Comparison of ENCODE assay signal across 8 mouse cellular contexts in genomic region chr10:74995377-74995776, GRCm38 (mm10). TPM values are rescaled to one million over a fixed set of nuclear protein-coding genes. Genes with fewer than 3 reads are reported as not detected.
DNase-seq lines count a peak whose midpoint lies in the region; ATAC-seq and TF ChIP-seq lines count a peak whose summit lies in the region.

No protein-coding gene starts in this region.

- H3K4me3 ChIP-seq in heart, embryonic 15.5 days, result peak overlapping the region; percentile 27
- 0 out of 2 replicates have a peak overlapping the region, but pooled peaks have one; percentile 10 for H3K4me3 ChIP-seq in cortical plate, adult 2 months (ENCODE audit: insufficient read depth, low read length)
- peak overlapping the region; percentile 25 for H3K4me3 ChIP-seq in limb, embryonic 14.5 days (replicated peaks; ENCODE audit: low read length)
- 0 out of 2 replicates have a peak overlapping the region, but pooled peaks have one; percentile 4 for H3K4me3 ChIP-seq in stomach, embryonic 14.5 days (ENCODE audit: low read depth, low read length)

- no peak for DNase-seq in heart, adult 9 months (ENCODE audit: low spot score in 2 of 2)
- no peak for DNase-seq in limb, embryonic 14.5 days (ENCODE audit: low spot score)
- no peak for DNase-seq in ovary, postnatal 10 days (ENCODE audit: low spot score)
- DNase-seq in kidney, postnatal 25 days, result no peak

- TF ChIP-seq POLR2A in cortical plate, adult 2 months (IDR thresholded peaks at IDR 0.05; ENCODE audit: extremely low read depth, insufficient read depth, low read length), result no peak
- TF ChIP-seq POLR2A in limb, embryonic 14.5 days (IDR thresholded peaks at IDR 0.05; ENCODE audit: borderline replicate concordance, extremely low read depth, insufficient read depth, insufficient read length), result no peak

- peak overlapping the region; percentile 59 for H3K4me2 ChIP-seq in heart, embryonic 15.5 days
- H3K4me2 ChIP-seq in limb, embryonic 14.5 days (replicated peaks; ENCODE audit: low read depth, low read length, severe bottlenecking), result peak overlapping the region; percentile 55
- peak overlapping the region; percentile 42 for H3K4me2 ChIP-seq in stomach, embryonic 14.5 days (replicated peaks; ENCODE audit: low read depth, low read length)

- no peak overlapping the region for H3K9ac ChIP-seq in heart, embryonic 15.5 days
- peak overlapping the region; percentile 43 for H3K9ac ChIP-seq in limb, embryonic 14.5 days (ENCODE audit: low read depth, low read length, severe bottlenecking)
- no peak overlapping the region for H3K9ac ChIP-seq in stomach, embryonic 14.5 days (replicated peaks; ENCODE audit: low read depth, low read length)

- 5% methylated on average over 16 of the region's 17 CpGs for WGBS in heart, embryonic 15.5 days
- WGBS in limb, embryonic 14.5 days, result 3% methylated on average over 17 of the region's 17 CpGs
- 7% methylated on average over 17 of the region's 17 CpGs for WGBS in stomach, embryonic 14.5 days

- no peak for TF ChIP-seq CTCF in cortical plate, adult 2 months (IDR thresholded peaks at IDR 0.05; ENCODE audit: extremely low read depth, insufficient read depth, low read length)

- no peaks in the 10 kb centered on the region for H3K9me3 ChIP-seq in heart, embryonic 15.5 days (replicated peaks)
- no peaks in the 10 kb centered on the region for H3K9me3 ChIP-seq in limb, embryonic 14.5 days (ENCODE audit: control insufficient read depth, low read length)
- H3K9me3 ChIP-seq in stomach, embryonic 14.5 days (ENCODE audit: control insufficient read depth, low read depth, low read length), result no peaks in the 10 kb centered on the region

- peaks cover 30% of the 10 kb centered on the region for H3K27me3 ChIP-seq in heart, embryonic 15.5 days
- no peaks in the 10 kb centered on the region for H3K27me3 ChIP-seq in limb, embryonic 14.5 days (ENCODE audit: control insufficient read depth, insufficient read depth, low read length)
- no peaks in the 10 kb centered on the region for H3K27me3 ChIP-seq in stomach, embryonic 14.5 days (ENCODE audit: control insufficient read depth, insufficient read depth, low read length)

- H3K36me3 ChIP-seq in heart, embryonic 15.5 days, result no peaks in the 10 kb centered on the region
- H3K36me3 ChIP-seq in limb, embryonic 14.5 days (ENCODE audit: control insufficient read depth, insufficient read depth, low read length), result 0 out of 2 replicates have a peak, but pooled peaks cover 2% of the 10 kb centered on the region
- no peaks in the 10 kb centered on the region for H3K36me3 ChIP-seq in stomach, embryonic 14.5 days (ENCODE audit: control insufficient read depth, insufficient read depth, low read length)

- ATAC-seq in heart, embryonic 15.5 days (replicated peaks; ENCODE audit: insufficient number of reproducible peaks, insufficient read depth, low FRiP score, low read depth), result no peak
- 0 out of 2 replicates have a peak, but pooled peaks have one; percentile 20 for ATAC-seq in frontal cortex, adult (ENCODE audit: low TSS enrichment)
- peak; percentile 21; the same call in 1 of the 2 replicates for ATAC-seq in limb, embryonic 14.5 days (ENCODE audit: low FRiP score, low read depth)
- peak; percentile 24; the same call in 1 of the 2 replicates for ATAC-seq in stomach, embryonic 14.5 days (ENCODE audit: insufficient number of reproducible peaks, insufficient read depth, low FRiP score, low read depth)

- no peak overlapping the region for H3K27ac ChIP-seq in heart, embryonic 15.5 days
- 0 out of 2 replicates have a peak overlapping the region, but pooled peaks have one; percentile 32 for H3K27ac ChIP-seq in cortical plate, adult 2 months (ENCODE audit: insufficient read depth, low read length)
- H3K27ac ChIP-seq in limb, embryonic 14.5 days (replicated peaks; ENCODE audit: low read depth, low read length), result no peak overlapping the region
- no peak overlapping the region for H3K27ac ChIP-seq in stomach, embryonic 14.5 days (ENCODE audit: low read length)

- peaks cover 18% of the 10 kb centered on the region for H3K4me1 ChIP-seq in heart, embryonic 15.5 days (replicated peaks)
- peaks cover 5% of the 10 kb centered on the region for H3K4me1 ChIP-seq in cortical plate, adult 2 months (ENCODE audit: control insufficient read depth, insufficient read depth, low read length)
- H3K4me1 ChIP-seq in limb, embryonic 14.5 days (ENCODE audit: control insufficient read depth, insufficient read depth, low read length), result peaks cover 10% of the 10 kb centered on the region; the same call in 1 of the 2 replicates
- peaks cover 11% of the 10 kb centered on the region; the same call in 1 of the 2 replicates for H3K4me1 ChIP-seq in stomach, embryonic 14.5 days (ENCODE audit: control insufficient read depth, insufficient read depth, low read length)

RNA-seq across cellular contexts. Expression of gene Gnaz, which starts 28.4 kb away (rescaled TPM):
- 1.2 and 1.7 TPM in 2 replicates for polyA plus RNA-seq in heart, embryonic 15.5 days (2015; fragmentation: Nextera tagmentation; extraction: Ambion mirVana)
- 82.8 and 85.2 TPM in 2 replicates for polyA plus RNA-seq in cortical plate, adult 2 months (2012; rRNA removed)
- polyA plus RNA-seq in limb, embryonic 14.5 days (2012; rRNA removed), result 2.1 and 3.1 TPM in 2 replicates
- polyA plus RNA-seq in limb, embryonic 14.5 days (2014; fragmentation: Nextera tagmentation; extraction: Ambion mirVana), result 2.9 and 3.0 TPM in 2 replicates
- 4.8 and 6.1 TPM in 2 replicates for polyA plus RNA-seq in stomach, embryonic 14.5 days (2014; fragmentation: Nextera tagmentation; extraction: Ambion mirVana)

RNA-seq across cellular contexts. Expression of gene Rsph14, which starts 37.0 kb away (rescaled TPM):
- polyA plus RNA-seq in heart, embryonic 15.5 days (2015; fragmentation: Nextera tagmentation; extraction: Ambion mirVana), result 0.20 TPM in 1 of 2 replicates, not detected in the other
- polyA plus RNA-seq in cortical plate, adult 2 months (2012; rRNA removed), result 0.17 and 0.21 TPM in 2 replicates
- not detected in 2 replicates for polyA plus RNA-seq in limb, embryonic 14.5 days (2012; rRNA removed)
- polyA plus RNA-seq in limb, embryonic 14.5 days (2014; fragmentation: Nextera tagmentation; extraction: Ambion mirVana), result not detected in 2 replicates
- not detected in 2 replicates for polyA plus RNA-seq in stomach, embryonic 14.5 days (2014; fragmentation: Nextera tagmentation; extraction: Ambion mirVana)

RNA-seq across cellular contexts. Expression of gene Rab36, which starts 41.5 kb away (rescaled TPM):
- polyA plus RNA-seq in heart, embryonic 15.5 days (2015; fragmentation: Nextera tagmentation; extraction: Ambion mirVana), result 2.2 and 4.1 TPM in 2 replicates
- polyA plus RNA-seq in cortical plate, adult 2 months (2012; rRNA removed), result 40.8 and 40.9 TPM in 2 replicates
- polyA plus RNA-seq in limb, embryonic 14.5 days (2012; rRNA removed), result 17.6 and 24.7 TPM in 2 replicates
- 6.0 and 8.1 TPM in 2 replicates for polyA plus RNA-seq in limb, embryonic 14.5 days (2014; fragmentation: Nextera tagmentation; extraction: Ambion mirVana)
- 10.3 and 12.6 TPM in 2 replicates for polyA plus RNA-seq in stomach, embryonic 14.5 days (2014; fragmentation: Nextera tagmentation; extraction: Ambion mirVana)

Comparison
In these comparisons a context has a peak if more than half of its experiments do, and no peak if none do; other contexts are left out.
1. RNA of gene Gnaz, which starts 28.4 kb away (polyA plus RNA-seq): 82.8 to 85.2 TPM in cortical plate, adult 2 months; 4.8 to 6.1 TPM in stomach, embryonic 14.5 days, 2.1 to 3.1 TPM in limb, embryonic 14.5 days and 1.2 to 1.7 TPM in heart, embryonic 15.5 days; every median in the first group is over 10 times any median in the second.
2. Peak in every context shown above with its lines, with median percentiles within 50 percentile points of each other: H3K4me2 ChIP-seq and H3K4me3 ChIP-seq.